Mouse (Mus musculus): Measurements from ENCODE around the gene Prlh.

Prlh gene

DNA sequence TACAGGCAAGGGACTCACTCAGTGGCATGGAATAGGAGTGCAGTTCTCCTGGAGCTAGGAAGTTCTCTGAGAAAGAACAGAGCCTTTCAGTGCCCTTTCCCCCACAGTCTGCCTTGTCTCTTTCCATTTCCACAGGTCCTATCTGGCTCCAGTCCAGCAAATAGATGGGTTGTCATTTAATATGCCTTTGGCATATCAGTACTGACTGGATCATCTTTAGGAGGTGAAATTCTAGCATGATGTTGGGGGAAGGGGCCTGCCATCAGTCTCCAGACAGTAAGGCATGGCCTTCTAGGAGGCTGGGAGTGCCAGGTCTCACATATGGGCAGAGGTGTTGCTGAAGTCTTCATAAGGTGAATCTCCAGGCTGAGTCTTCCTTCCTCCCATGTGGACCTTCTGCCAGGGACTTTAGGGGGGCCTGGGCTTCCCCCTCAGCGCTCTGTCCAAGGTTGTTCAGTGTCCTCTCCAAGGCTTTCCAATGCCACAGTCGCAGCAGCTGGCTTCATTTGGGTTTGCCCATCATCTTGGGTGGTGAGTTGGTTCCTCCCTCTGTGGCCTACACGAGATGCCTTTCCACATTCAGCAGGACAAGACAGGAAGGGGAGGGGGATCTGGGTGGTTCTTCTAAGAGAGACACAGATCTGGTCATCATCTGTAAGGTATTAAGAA, 49.1 kb downstream of the Prlh start:
- DNase-seq (ENCODE audit: low spot score): no peak

DNA sequence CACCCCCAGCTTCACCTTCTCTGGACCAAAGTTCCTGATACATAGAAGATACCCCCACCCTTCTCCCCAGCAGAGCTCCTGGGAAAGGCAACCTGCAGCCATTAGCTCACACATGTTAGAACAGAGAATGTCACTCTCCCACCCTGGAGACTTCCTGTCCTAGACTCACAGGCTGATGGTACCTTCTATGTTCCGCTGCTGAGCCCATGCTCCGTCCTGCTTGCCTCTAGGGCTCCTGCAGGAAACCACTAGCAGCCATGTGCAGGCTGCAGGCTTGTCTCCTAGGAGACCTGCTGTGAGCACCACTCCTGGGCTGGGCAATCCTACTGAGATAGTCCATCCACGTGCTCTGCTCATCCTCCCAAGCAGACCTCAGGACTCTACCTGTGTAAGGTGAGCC, 49.7 kb downstream of the Prlh start:
- DNase-seq (ENCODE audit: low spot score): no peak

Measured in testis, postnatal 14 days (tissue).